Mouse (Mus musculus) kidney, adult 2 months (tissue): ENCODE data around the gene Hikeshi. TPM values are rescaled to one million over a fixed set of nuclear protein-coding genes. Genes with fewer than 3 reads are reported as not detected.

Experiments
- DNase-seq: peaks from one replicate; pipeline ENCODE4 v3.0.0; 2021
- H3K27ac ChIP-seq: fragments of 200-500 bp; 2 replicates; pipeline ENCODE4 v1.5.1; 2012; ENCODE audit warnings: low read depth, low read length, control low read depth, inconsistent platforms; ENCODE audit not compliant: insufficient read depth
- H3K27me3 ChIP-seq: fragments of 200-500 bp; replicated peaks from 2 replicates; pipeline ENCODE4 v1.6.1; 2012; ENCODE audit warnings: mild to moderate bottlenecking, moderate library complexity, low read length, inconsistent platforms; ENCODE audit not compliant: control insufficient read depth, insufficient read depth
- H3K36me3 ChIP-seq: fragments of 200-500 bp; 2 replicates; pipeline ENCODE4 v1.6.1; 2012; ENCODE audit warnings: mild to moderate bottlenecking, moderate library complexity, low read length, inconsistent platforms; ENCODE audit not compliant: control insufficient read depth, insufficient read depth
- H3K4me1 ChIP-seq: fragments of 200-500 bp; 2 replicates; pipeline ENCODE4 v1.6.1; 2011; ENCODE audit warnings: low read length; ENCODE audit not compliant: control insufficient read depth, insufficient read depth
- H3K4me3 ChIP-seq: fragments of 200-500 bp; 2 replicates; pipeline ENCODE4 v1.5.1; 2011; ENCODE audit warnings: mild to moderate bottlenecking, low read depth, low read length, control low read depth; ENCODE audit not compliant: insufficient read depth
- CTCF ChIP-seq: fragments of 200-500 bp; conservative IDR thresholded peaks from 2 replicates; pipeline ENCODE4 v1.5.1; 2011; ENCODE audit warnings: low read depth, mild to moderate bottlenecking, control low read depth, low read length, moderate library complexity, mixed read lengths; ENCODE audit not compliant: insufficient read depth, insufficient read length
- POLR2A ChIP-seq: fragments of 200-500 bp; IDR thresholded peaks from one replicate; pipeline ENCODE4 v1.6.1; 2011; ENCODE audit warnings: low read depth, low read length, control low read depth
- WGBS: fragments of 180-500 bp; shearing (Covaris S2); methylation state at CpG from one replicate; pipeline ENCODE4 v1.1.7; 2018; 5-methylcytosine and 5-hydroxymethylcytosine counted together
- polyA plus RNA-seq: library from polyadenylated mRNA; depleted of rRNA; stranded (reverse); fragments of >200 nt; gene quantifications from 2 replicates; pipeline ENCODE4 v1.2.3, GENCODE M21; 2012; rRNA removed

Gene Hikeshi
- polyA plus RNA-seq, result 69.4 and 84.3 TPM in 2 replicates

- under 1% methylated on average over 45 of the region's 45 CpGs for WGBS
- peaks cover 8% of the 10 kb centered on the region; the same call in 1 of the 2 replicates for H3K4me1 ChIP-seq
- H3K36me3 ChIP-seq, result no peaks in the 10 kb centered on the region
- no peaks in the 10 kb centered on the region for H3K27me3 ChIP-seq
- peak within 1 kb of the TSS; percentile 87 for H3K27ac ChIP-seq
- TF ChIP-seq POLR2A (no peak), CTCF (no peak)
- DNase-seq, result peak; percentile 99
- H3K4me3 ChIP-seq, result peak within 1 kb of the TSS; percentile 99
Observed at GRCm38 (mm10) chr7:89940571-89941463, at the start of gene Hikeshi. TSS of gene Hikeshi (minus strand) at chr7:89941204.

GRCm38 (mm10) chr7:89984421-89984820 lies 43.4 kb upstream of the Hikeshi start:
- Histone ChIP-seq H3K4me1 (peaks cover 4% of the 10 kb centered on the region; the same call in 1 of the 2 replicates), H3K4me3 (no peak overlapping the region), H3K27ac (no peak overlapping the region), H3K27me3 (no peaks in the 10 kb centered on the region), H3K36me3 (no peaks in the 10 kb centered on the region)
- TF ChIP-seq POLR2A, result no peak
- TF ChIP-seq CTCF, result no peak
- no peak for DNase-seq

- no peaks in the 10 kb centered on the region for H3K27me3 ChIP-seq
- DNase-seq, result no peak
- 99% methylated on average over 2 of the region's 2 CpGs for whole genome bisulfite sequencing
- TF ChIP-seq CTCF (no peak), POLR2A (no peak)
- H3K4me1 ChIP-seq, result peaks cover 7% of the 10 kb centered on the region; the same call in 1 of the 2 replicates
- H3K36me3 ChIP-seq, result no peaks in the 10 kb centered on the region
- H3K4me3 ChIP-seq, result no peak overlapping the region
- H3K27ac ChIP-seq, result no peak overlapping the region
Observed at GRCm38 (mm10) chr7:89983441-89983840, 42.4 kb upstream of the Hikeshi start.

- TF ChIP-seq POLR2A (no peak), CTCF (no peak)
- H3K4me3 ChIP-seq, result peak overlapping the region; percentile 87
Observed at GRCm38 (mm10) chr7:89981557-89981956, 40.6 kb upstream of the Hikeshi start.

GRCm38 (mm10) chr7:89980485-89981422 lies 39.8 kb upstream of the Hikeshi start, which contains the start of gene Eed:
TSS of gene Eed (minus strand) at chr7:89980983.
- peak; percentile 96 for DNase-seq
- H3K27me3 ChIP-seq, result no peaks in the 10 kb centered on the region
- H3K36me3 ChIP-seq, result peaks cover 3% of the 10 kb centered on the region
- TF ChIP-seq CTCF (no peak), POLR2A (peak; percentile 81)
- H3K4me1 ChIP-seq, result peaks cover 7% of the 10 kb centered on the region; the same call in 1 of the 2 replicates
- peak within 1 kb of the TSS; percentile 87 for H3K4me3 ChIP-seq
- H3K27ac ChIP-seq, result peak within 1 kb of the TSS; percentile 99
- WGBS, result under 1% methylated on average over 85 of the region's 87 CpGs

More at GRCm38 (mm10) chr7:89981557-89981956, 40.6 kb upstream of the Hikeshi start:
- DNase-seq, result no peak
- Histone ChIP-seq H3K27ac (no peak overlapping the region), H3K27me3 (no peaks in the 10 kb centered on the region), H3K36me3 (no peaks in the 10 kb centered on the region; the same call in 1 of the 2 replicates), H3K4me1 (peaks cover 7% of the 10 kb centered on the region; the same call in 1 of the 2 replicates)
- 6% methylated on average over 10 of the region's 10 CpGs for WGBS

GRCm38 (mm10) chr7:89980133-89980484 lies 39.1 kb upstream of the Hikeshi start:
- peak overlapping the region; percentile 57 for H3K27ac ChIP-seq
- 0% methylated on average over 31 of the region's 31 CpGs for WGBS
- H3K27me3 ChIP-seq, result no peaks in the 10 kb centered on the region
- TF ChIP-seq CTCF, result no peak
- TF ChIP-seq POLR2A, result no peak
- peaks cover 7% of the 10 kb centered on the region; the same call in 1 of the 2 replicates for H3K4me1 ChIP-seq
- H3K4me3 ChIP-seq, result peak overlapping the region; percentile 87
- H3K36me3 ChIP-seq, result peaks cover 6% of the 10 kb centered on the region
- DNase-seq, result no peak
